Mouse (Mus musculus) left cerebral cortex, adult 9 months (tissue): Measurements from ENCODE around the gene Herc3.

Source experiments
- DNase-seq, 2 experiments: peaks; one replicate each; pipeline ENCODE4 v3.0.0; 2022; ENCODE audit warnings: low spot score in 2 of 2

Gene Herc3

GRCm38 (mm10) chr6:58920735-58921134 lies 89.5 kb downstream of the Herc3 start:
- no peak for DNase-seq

- DNase-seq: no peak
These were observed 90.4 kb downstream of the Herc3 start for GRCm38 (mm10) chr6:58921623-58922022.

DNA sequence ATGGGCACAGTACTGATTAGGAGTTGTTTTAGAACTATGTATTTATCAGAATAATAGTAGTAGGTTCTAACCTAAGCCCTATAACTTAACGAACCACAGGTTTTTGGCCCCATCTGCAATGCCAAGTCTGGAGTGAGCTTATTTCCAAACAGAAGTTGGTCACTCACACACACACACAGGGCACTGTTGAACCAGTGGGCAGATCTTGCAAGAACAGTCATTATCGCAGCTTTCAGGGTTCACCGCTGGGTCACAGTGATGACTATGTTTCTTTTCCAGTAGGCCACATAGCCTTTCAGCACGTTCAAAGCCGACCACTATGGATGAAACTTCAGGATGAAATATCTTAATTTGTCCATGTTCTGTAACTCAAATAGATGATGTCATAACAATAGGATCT lies 91.2 kb downstream of the Herc3 start:
- no peak for DNase-seq

DNA sequence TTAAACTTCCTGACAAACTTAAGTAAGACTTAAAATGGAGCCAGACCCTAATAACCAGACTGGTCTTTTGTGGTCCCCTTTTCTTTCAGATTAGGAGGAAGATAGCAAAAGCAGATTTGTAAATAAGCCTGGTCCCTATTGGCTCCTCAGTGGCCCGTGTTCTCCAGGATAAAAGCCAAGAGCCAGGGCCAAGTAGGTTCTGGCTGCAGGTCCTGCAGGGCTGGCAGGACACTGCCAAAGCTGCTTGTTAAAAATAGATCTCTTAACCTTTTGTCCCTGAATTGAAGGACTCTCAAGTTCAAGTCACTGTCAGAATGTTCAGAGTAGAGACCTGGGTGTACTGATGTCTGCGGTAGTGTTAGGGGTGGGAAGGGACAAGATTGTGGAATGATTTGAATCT lies 96.6 kb downstream of the Herc3 start:
- DNase-seq: no peak

DNA sequence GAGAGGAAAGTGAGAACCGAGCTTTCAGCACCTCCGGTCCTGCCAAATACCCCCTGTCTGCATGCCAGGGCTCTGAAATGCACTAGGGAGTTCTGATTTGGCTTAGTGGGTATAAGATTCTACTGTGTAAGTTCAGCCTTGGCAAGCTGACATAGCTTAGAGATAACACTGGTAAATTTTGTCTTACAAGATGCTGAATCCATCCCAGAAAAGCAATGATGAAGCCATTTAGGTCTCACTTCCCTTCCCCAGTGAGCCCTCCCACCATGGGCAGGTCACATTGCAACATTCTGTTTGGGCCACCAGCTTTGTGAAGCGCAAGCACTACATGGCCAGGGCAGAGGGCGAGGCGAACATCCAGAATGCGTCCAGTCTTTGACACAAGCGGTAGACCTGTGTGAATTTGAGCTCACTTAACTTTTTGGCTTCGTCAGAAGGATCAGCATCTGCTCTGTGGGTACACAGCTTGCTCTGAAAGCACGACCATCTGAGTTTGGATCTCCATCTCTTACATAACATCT lies 98.7 kb downstream of the Herc3 start:
- DNase-seq: no peak

GRCm38 (mm10) chr6:58931149-58931548 lies 99.9 kb downstream of the Herc3 start:
- DNase-seq: no peak

GRCm38 (mm10) chr6:58932515-58933188 lies 101.4 kb downstream of the Herc3 start:
- DNase-seq: peak in 1 of 2 experiments; percentile 43

DNA sequence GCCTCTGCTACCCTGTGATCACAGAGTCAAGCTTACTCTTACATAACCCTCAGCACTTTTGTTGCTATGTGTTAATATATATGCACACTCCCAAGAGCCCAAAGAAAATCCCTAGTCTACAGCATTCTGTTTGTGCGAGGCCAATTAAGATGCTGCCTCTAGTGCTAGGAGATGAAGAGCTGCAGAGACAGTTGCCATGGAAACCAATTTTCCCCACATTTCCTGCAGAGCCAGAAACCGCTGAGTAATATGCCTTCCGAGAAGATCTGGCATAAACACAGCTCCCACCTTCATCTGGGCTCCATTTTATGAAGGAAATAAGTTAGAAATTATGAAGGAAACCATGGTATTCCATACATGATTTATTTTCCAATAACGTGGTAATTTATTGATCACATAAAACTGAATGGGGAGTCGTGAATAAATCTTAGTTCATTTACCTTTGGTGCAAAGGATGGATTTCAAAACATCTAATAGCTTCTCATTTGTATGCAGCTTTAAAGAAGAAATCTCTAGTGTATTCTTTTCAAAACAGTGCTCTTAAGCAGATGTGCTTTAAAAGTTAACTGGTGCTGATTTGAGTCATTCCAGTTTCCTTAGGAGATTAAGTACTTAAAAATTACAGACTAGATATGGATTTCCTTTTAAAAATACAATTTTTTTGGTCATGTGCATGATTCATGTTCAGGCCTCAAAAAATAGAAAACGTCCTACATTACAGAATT lies 102.1 kb downstream of the Herc3 start:
- peak; percentile 90 to 91 for DNase-seq

- no peak for DNase-seq
These were observed 102.9 kb downstream of the Herc3 start for GRCm38 (mm10) chr6:58934144-58934543.

- DNase-seq: no peak
These were observed 106.5 kb downstream of the Herc3 start for GRCm38 (mm10) chr6:58937726-58938125.

DNA sequence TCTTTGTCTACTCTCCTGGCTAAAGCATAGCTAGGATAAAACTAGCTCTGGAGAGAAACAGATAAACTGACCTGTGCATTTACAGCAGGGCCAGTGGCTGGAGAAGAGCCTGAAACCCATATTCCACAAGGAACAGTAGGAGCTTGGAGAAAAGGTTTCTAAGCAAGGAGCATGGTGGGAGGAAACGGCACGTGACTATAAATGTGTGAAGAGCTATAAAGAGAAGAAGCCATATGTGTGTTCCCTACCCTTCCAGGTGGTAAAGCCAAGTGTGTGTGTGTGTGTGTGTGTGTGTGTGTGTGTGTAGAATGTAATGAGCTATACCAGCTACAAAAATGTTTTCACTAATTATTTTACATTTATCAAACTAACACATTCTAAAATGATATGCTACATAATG lies 111.0 kb downstream of the Herc3 start:
- DNase-seq: peak in 1 of 2 experiments; percentile 72

DNA sequence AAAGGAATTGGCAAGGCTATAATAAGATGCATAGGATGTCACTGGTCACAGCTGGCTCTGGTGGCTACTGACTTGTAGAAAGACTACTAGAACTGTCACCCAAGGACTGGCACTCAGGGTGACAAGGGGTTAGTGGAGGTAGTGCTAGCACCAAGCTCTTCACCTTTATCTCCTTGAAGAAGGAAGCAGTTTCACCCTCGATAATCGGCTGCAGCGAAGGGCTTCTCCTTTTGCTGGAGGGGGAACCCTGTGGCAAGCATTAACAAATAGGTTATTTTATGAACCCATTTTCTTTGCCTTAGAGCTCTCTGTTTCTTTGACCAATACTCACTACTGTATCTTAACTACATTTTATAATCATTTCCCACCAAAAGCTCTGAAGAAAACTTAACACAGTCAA lies 112.7 kb downstream of the Herc3 start:
- DNase-seq: no peak

- DNase-seq: no peak
These were observed 115.0 kb downstream of the Herc3 start for GRCm38 (mm10) chr6:58946246-58946645.

- no peak for DNase-seq
These were observed 115.6 kb downstream of the Herc3 start for GRCm38 (mm10) chr6:58946840-58947239.

DNA sequence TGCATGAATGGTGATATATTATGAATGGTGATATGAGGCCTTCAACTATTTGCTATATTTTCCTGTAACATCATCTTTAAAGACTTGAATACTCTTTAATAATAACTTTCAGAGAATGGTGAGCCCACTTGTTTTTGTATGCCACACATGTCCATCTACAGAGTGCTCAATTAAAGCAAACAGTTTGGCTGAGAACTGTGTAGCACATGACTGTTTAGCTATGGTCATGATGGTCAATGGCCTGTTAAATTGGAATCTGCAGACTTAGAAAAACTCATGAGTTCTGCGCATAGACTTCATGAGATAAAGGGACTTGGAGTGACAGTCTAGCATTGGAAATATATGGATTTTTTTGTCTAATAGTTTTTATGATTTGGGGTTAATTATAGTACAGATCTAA lies 119.1 kb downstream of the Herc3 start:
- DNase-seq: no peak

DNA sequence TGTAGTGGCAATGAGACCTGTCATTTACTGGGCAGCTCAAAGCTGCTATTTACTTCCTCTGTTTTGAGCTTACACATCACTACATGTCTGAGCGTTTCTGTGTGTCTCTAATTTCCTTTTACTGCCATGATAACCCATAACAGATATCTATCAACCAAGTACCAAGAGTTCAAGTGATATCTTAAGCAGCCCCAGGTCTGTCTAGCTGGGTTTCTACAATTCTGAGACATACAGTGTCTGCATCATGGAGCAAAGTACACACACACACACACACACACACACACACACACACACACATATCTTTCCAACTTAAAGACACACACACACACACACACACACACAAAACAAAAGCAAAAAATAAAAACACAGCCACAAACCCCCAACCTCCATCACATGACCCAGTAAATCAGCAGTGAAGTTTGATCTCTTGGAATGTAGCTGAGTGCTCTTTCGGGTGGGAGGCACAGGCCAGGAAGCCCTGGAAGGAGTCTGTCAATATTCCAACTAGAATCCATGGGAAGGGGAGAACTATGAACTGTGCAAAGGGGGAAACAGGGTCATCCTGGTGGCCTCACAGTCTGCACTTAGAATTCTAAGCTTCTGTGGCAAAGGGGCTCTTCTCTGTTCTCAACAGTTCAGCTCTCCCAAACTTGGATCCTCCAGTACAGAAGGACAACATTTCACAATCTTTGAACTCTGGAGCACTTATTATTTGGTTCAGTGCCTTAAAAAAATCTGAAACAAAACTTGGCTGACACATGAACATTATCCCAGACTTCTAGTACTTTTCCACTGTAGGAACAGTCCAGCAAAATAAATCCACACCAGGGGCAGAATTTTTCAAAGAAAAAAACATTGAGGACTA lies 120.1 kb downstream of the Herc3 start:
- no peak for DNase-seq

DNA sequence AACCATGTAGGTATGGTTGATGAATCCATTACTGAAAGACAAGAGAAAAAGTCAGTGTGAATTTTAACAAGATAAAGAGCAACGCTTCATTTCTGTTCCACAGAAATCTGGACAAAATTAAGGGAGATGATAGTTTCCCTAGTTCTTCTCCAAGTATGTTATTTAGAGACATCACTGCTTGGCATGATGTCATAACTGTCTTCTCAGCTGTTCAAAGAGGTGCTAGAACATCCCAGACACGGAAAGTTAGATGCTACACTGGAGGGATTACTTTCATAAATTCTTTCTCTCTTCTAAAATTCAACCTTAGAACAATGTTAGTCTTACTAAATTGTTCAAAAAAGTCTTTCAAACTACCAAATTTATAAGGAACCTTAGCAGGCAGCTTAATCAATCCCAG lies 129.3 kb downstream of the Herc3 start:
- DNase-seq: no peak

DNA sequence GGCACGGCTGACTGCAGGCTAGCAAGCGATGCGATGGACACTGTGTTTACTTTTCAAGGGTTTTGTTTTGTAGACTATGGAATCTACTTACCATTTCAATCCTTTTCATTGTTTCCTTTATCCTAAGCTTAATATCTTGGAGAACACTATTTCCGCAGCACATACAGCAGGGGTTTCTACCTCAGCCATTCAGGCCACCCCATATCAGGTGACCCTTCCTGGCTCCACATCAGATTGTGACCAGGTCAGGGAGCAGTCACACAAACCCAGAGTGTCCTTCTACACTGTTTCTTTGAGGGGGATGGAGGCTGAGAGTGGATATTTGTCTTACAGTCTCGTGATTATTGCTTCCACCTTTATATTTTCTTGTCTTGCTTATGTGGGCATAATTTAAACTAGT lies 131.4 kb downstream of the Herc3 start:
- DNase-seq: no peak

- DNase-seq: no peak
These were observed 132.8 kb downstream of the Herc3 start for GRCm38 (mm10) chr6:58964091-58964490.

DNA sequence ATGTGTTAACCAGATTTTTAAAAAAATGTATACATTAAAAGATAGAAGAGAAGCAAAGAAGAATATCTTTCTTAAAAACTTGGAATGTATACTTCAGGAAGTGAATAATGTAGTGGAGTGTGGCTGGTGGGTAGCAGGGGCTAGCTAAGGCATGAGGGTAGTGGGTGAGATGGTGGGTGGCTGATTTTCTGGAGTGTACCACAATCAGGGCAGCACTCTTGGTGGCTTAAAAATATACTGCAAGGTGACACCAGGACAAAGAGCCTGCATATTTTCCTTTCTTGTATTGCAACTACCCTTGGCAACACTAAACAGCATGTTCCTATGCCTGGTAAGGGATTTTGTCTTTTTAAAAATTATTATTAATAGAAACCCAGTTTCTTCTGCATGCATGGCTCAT lies 133.3 kb downstream of the Herc3 start:
- no peak for DNase-seq

DNA sequence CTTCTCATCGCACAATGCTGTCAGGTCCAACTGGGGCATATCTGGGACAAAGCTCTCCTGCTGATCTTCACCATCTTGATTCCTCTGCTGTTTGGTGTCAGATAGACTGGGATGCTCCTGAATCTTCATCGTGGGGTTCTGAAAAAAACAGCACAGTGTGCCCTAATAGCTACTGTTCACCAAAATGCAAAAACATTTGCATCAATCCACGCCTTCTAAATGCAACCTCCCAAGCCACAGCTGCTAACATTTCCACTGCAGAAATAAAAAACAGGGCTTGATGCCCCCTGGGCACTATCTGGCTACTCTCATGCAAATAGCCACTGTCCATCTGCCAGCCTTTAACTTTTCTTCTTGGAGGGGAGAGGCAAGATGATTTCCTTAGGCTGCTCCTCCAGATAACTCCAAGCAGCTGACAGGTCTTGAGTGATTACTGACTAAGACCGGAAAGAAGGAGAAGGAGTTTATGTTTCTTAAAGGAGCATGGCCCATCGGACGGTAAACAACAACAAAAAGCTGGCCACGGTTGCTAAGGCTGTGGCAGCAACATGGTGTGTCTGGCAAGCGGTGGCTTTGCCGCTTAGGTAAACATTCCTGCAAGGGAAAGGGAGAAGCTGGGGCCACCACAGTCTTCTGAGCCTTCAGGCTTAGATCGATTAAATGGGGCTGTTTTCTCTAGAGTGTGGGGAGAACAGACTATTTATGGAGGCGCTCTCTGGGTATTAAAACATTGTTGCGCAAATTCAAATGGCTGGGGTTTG lies 134.0 kb downstream of the Herc3 start:
- no peak for DNase-seq

GRCm38 (mm10) chr6:58968272-58968671 lies 137.0 kb downstream of the Herc3 start:
- no peak for DNase-seq
